Mouse (Mus musculus) hindbrain, embryonic 16.5 days (tissue): Measurements from ENCODE around the gene Snx32. TPM values are rescaled to one million over a fixed set of nuclear protein-coding genes. Genes with fewer than 3 reads are reported as not detected.

Experiments
- ATAC-seq: fragments of 200-750 bp; cut with Nextera tagmentation; 2 replicates; pipeline ENCODE4 v1.8.0; 2017; ENCODE audit warnings: moderate TSS enrichment, moderate library complexity
- H3K27ac ChIP-seq: fragments of 300-500 bp; sonication (generic); 2 replicates; pipeline ENCODE4 v1.5.1; 2014; ENCODE audit warnings: low read depth, mild to moderate bottlenecking, control low read depth, low read length, moderate library complexity
- H3K27me3 ChIP-seq: fragments of 300-500 bp; sonication (generic); replicated peaks from 2 replicates; pipeline ENCODE4 v1.6.1; 2014; ENCODE audit warnings: low read length; ENCODE audit not compliant: control insufficient read depth, insufficient read depth
- H3K36me3 ChIP-seq: fragments of 300-500 bp; sonication (generic); 2 replicates; pipeline ENCODE4 v1.6.1; 2014; ENCODE audit warnings: mild to moderate bottlenecking, low read length, moderate library complexity, mixed read lengths; ENCODE audit not compliant: control insufficient read depth, insufficient read depth
- H3K4me1 ChIP-seq: fragments of 300-500 bp; sonication (generic); 2 replicates; pipeline ENCODE4 v1.6.1; 2014; ENCODE audit warnings: low read depth, low read length; ENCODE audit not compliant: control insufficient read depth, insufficient read depth
- H3K4me2 ChIP-seq: fragments of 300-500 bp; sonication (generic); 2 replicates; pipeline ENCODE4 v1.6.1; 2014; ENCODE audit warnings: mild to moderate bottlenecking, low read length, control low read depth, moderate library complexity
- H3K4me3 ChIP-seq: fragments of 300-500 bp; sonication (generic); 2 replicates; pipeline ENCODE4 v1.5.1; 2014; ENCODE audit warnings: mild to moderate bottlenecking, low read length, control low read depth, moderate library complexity
- H3K9ac ChIP-seq: fragments of 300-500 bp; sonication (generic); 2 replicates; pipeline ENCODE4 v1.6.1; 2014; ENCODE audit warnings: low read depth, mild to moderate bottlenecking, control low read depth, low read length, moderate library complexity
- H3K9me3 ChIP-seq: fragments of 300-500 bp; sonication (generic); 2 replicates; pipeline ENCODE4 v1.6.1; 2014; ENCODE audit warnings: mild to moderate bottlenecking, low read length, moderate library complexity; ENCODE audit not compliant: control insufficient read depth
- WGBS: fragments of 180-500 bp; shearing (Covaris S2); extraction: QIAGEN DNeasy Blood & Tissue Kit; methylation state at CpG from one replicate; pipeline ENCODE4 v1.1.7; 2014; 5-methylcytosine and 5-hydroxymethylcytosine counted together
- polyA plus RNA-seq: library from polyadenylated mRNA; unstranded; fragments of >200 nt; fragmentation: Nextera tagmentation; extraction: Ambion mirVana; gene quantifications from 2 replicates; pipeline ENCODE4 v1.2.1, GENCODE M21; 2015

Snx32 gene
- polyA plus RNA-seq, 1 experiment from 2014 or later: 101 TPM

GRCm38 (mm10) chr19:5445747-5446146 is 64.6 kb downstream of the Snx32 start:
- H3K9me3 ChIP-seq: no peaks in the 10 kb centered on the region
- no peak overlapping the region for H3K4me2 ChIP-seq
- peaks cover 43% of the 10 kb centered on the region for H3K27me3 ChIP-seq
- H3K9ac ChIP-seq: no peak overlapping the region
- no peak overlapping the region for H3K27ac ChIP-seq
- peaks cover 12% of the 10 kb centered on the region for H3K4me1 ChIP-seq
- H3K36me3 ChIP-seq: no peaks in the 10 kb centered on the region
- 91% methylated on average over 5 of the region's 5 CpGs for WGBS
- ATAC-seq: no peak
- no peak overlapping the region for H3K4me3 ChIP-seq

GRCm38 (mm10) chr19:5444954-5445353 is 65.4 kb downstream of the Snx32 start:
- no peak overlapping the region for H3K27ac ChIP-seq
- WGBS: 30% methylated on average over 7 of the region's 7 CpGs
- no peak for ATAC-seq
- H3K9me3 ChIP-seq: no peaks in the 10 kb centered on the region
- no peak overlapping the region for H3K4me3 ChIP-seq
- H3K9ac ChIP-seq: no peak overlapping the region
- no peaks in the 10 kb centered on the region for H3K36me3 ChIP-seq
- H3K27me3 ChIP-seq: peaks cover 38% of the 10 kb centered on the region
- H3K4me1 ChIP-seq: peaks cover 12% of the 10 kb centered on the region
- no peak overlapping the region for H3K4me2 ChIP-seq

GRCm38 (mm10) chr19:5444371-5444908 is 65.9 kb downstream of the Snx32 start:
- Histone ChIP-seq H3K9me3 (no peaks in the 10 kb centered on the region), H3K4me1 (peaks cover 12% of the 10 kb centered on the region), H3K4me2 (no peak overlapping the region), H3K4me3 (no peak overlapping the region), H3K9ac (no peak overlapping the region), H3K36me3 (no peaks in the 10 kb centered on the region), H3K27me3 (peaks cover 37% of the 10 kb centered on the region), H3K27ac (no peak overlapping the region)
- no peak for ATAC-seq
- WGBS: 69% methylated on average over 9 of the region's 9 CpGs

Other genes starting within 250 kb of the Snx32 start
- 47.6 and 56.9 TPM in 2 replicates for gene Pacs1, start 237.4 kb downstream of the Snx32 start, polyA plus RNA-seq
- 308 and 315 TPM in 2 replicates for gene Sf3b2, start 215.1 kb downstream of the Snx32 start, polyA plus RNA-seq
- gene Gal3st3, start 212.2 kb downstream of the Snx32 start, polyA plus RNA-seq: 42.3 and 48.3 TPM in 2 replicates
- gene Catsper1, start 174.8 kb downstream of the Snx32 start, polyA plus RNA-seq: not detected in 2 replicates
- 9.8 and 11.9 TPM in 2 replicates for gene Cst6, start 161.0 kb downstream of the Snx32 start, polyA plus RNA-seq
- gene Eif1ad, start 143.8 kb downstream of the Snx32 start, polyA plus RNA-seq: 40.6 and 44.4 TPM in 2 replicates
- gene Banf1, start 143.4 kb downstream of the Snx32 start, polyA plus RNA-seq: 315 and 333 TPM in 2 replicates
- 58.8 and 66.0 TPM in 2 replicates for gene Sart1, start 121.8 kb downstream of the Snx32 start, polyA plus RNA-seq
- gene Tsga10ip, start 108.0 kb downstream of the Snx32 start, polyA plus RNA-seq: 0.36 TPM in 1 of 2 replicates, not detected in the other
- gene Drap1, start 85.6 kb downstream of the Snx32 start, polyA plus RNA-seq: 301 and 318 TPM in 2 replicates
- 38.5 and 72.7 TPM in 2 replicates for gene AI837181, start 85.4 kb downstream of the Snx32 start, polyA plus RNA-seq
- gene Fosl1, start 63.0 kb downstream of the Snx32 start, polyA plus RNA-seq: not detected in 2 replicates
- gene Ccdc85b, start 52.6 kb downstream of the Snx32 start, polyA plus RNA-seq: 11.4 and 12.4 TPM in 2 replicates
- 147 and 153 TPM in 2 replicates for gene Fibp, start 49.9 kb downstream of the Snx32 start, polyA plus RNA-seq
- gene Ctsw, start 42.0 kb downstream of the Snx32 start, polyA plus RNA-seq: 4.5 TPM in 2 replicates
- gene Efemp2, start 36.6 kb downstream of the Snx32 start, polyA plus RNA-seq: 44.2 and 53.1 TPM in 2 replicates
- gene Mus81, start 22.1 kb downstream of the Snx32 start, polyA plus RNA-seq: 50.9 and 54.5 TPM in 2 replicates
- 3,487 and 3,609 TPM in 2 replicates for gene Cfl1, start 20.1 kb downstream of the Snx32 start, polyA plus RNA-seq
- gene 1700020D05Rik, start 6.8 kb downstream of the Snx32 start, polyA plus RNA-seq: 0.15 TPM in 1 of 2 replicates, not detected in the other
- gene Ovol1, start 50.1 kb upstream of the Snx32 start, polyA plus RNA-seq: 0.11 and 0.20 TPM in 2 replicates
- 3.4 and 3.5 TPM in 2 replicates for gene Ap5b1, start 57.5 kb upstream of the Snx32 start, polyA plus RNA-seq
- 62.0 and 75.4 TPM in 2 replicates for gene Rnaseh2c, start 91.3 kb upstream of the Snx32 start, polyA plus RNA-seq
- 63.3 and 70.6 TPM in 2 replicates for gene Kat5, start 99.7 kb upstream of the Snx32 start, polyA plus RNA-seq
- 35.7 and 38.7 TPM in 2 replicates for gene Rela, start 126.9 kb upstream of the Snx32 start, polyA plus RNA-seq
- 14.3 and 19.1 TPM in 2 replicates for gene Sipa1, start 153.2 kb upstream of the Snx32 start, polyA plus RNA-seq
- 9.2 and 13.2 TPM in 2 replicates for gene Map3k11, start 178.2 kb upstream of the Snx32 start, polyA plus RNA-seq
- 22.6 and 24.8 TPM in 2 replicates for gene Pcnx3, start 178.4 kb upstream of the Snx32 start, polyA plus RNA-seq
- not detected in 2 replicates for gene Kcnk7, start 193.8 kb upstream of the Snx32 start, polyA plus RNA-seq
- gene Ehbp1l1, start 215.8 kb upstream of the Snx32 start, polyA plus RNA-seq: 21.6 and 29.7 TPM in 2 replicates
- 118 and 128 TPM in 2 replicates for gene Fam89b, start 219.1 kb upstream of the Snx32 start, polyA plus RNA-seq
- gene Ltbp3, start 230.4 kb upstream of the Snx32 start, polyA plus RNA-seq: 11.6 and 15.4 TPM in 2 replicates